Mouse (Mus musculus) limb, embryonic 11.5 days (tissue): ENCODE data around the gene Rtn3. TPM values are rescaled to one million over a fixed set of nuclear protein-coding genes. Genes with fewer than 3 reads are reported as not detected.
"Not testable (repeated sequence)": the region's sequence is repeated elsewhere in the genome, so short reads cannot be mapped to it uniquely, and the experiment has no call there.

Source experiments
- ATAC-seq: fragments of 200-750 bp; cut with Nextera tagmentation; 2 replicates; pipeline ENCODE4 v1.8.0; 2017; ENCODE audit warnings: low read depth; ENCODE audit not compliant: insufficient number of reproducible peaks, low FRiP score, low TSS enrichment
- DNase-seq: peaks from one replicate; pipeline ENCODE4 v3.0.0-alpha.2; 2015; ENCODE audit warnings: low spot score
- H3K27ac ChIP-seq: fragments of 300-500 bp; sonication (generic); replicated peaks from 2 replicates; pipeline ENCODE4 v1.5.1; 2014; ENCODE audit warnings: low read depth, mild to moderate bottlenecking, low read length
- H3K27me3 ChIP-seq: fragments of 300-500 bp; sonication (generic); 2 replicates; pipeline ENCODE4 v1.6.1; 2014; ENCODE audit warnings: mild to moderate bottlenecking, low read length, mixed read lengths; ENCODE audit not compliant: control insufficient read depth, insufficient read depth
- H3K36me3 ChIP-seq: fragments of 300-500 bp; sonication (generic); 2 replicates; pipeline ENCODE4 v1.6.1; 2014; ENCODE audit warnings: mild to moderate bottlenecking, low read length, moderate library complexity, mixed read lengths; ENCODE audit not compliant: control insufficient read depth, insufficient read depth
- H3K4me1 ChIP-seq: fragments of 300-500 bp; sonication (generic); 2 replicates; pipeline ENCODE4 v1.6.1; 2014; ENCODE audit warnings: low read length, mixed read lengths; ENCODE audit not compliant: control insufficient read depth, insufficient read depth
- H3K4me2 ChIP-seq: fragments of 300-500 bp; sonication (generic); 2 replicates; pipeline ENCODE4 v1.6.1; 2014; ENCODE audit warnings: low read depth, mild to moderate bottlenecking, moderate library complexity; ENCODE audit not compliant: severe bottlenecking
- H3K4me3 ChIP-seq: fragments of 300-500 bp; sonication (generic); 2 replicates; pipeline ENCODE4 v1.5.1; 2014; ENCODE audit warnings: low read depth, low read length
- H3K9ac ChIP-seq: fragments of 300-500 bp; sonication (generic); 2 replicates; pipeline ENCODE4 v1.6.1; 2014; ENCODE audit warnings: mild to moderate bottlenecking, low read length
- H3K9me3 ChIP-seq: fragments of 300-500 bp; sonication (generic); 2 replicates; pipeline ENCODE4 v1.6.1; 2016; ENCODE audit warnings: low read length; ENCODE audit not compliant: control insufficient read depth
- WGBS: fragments of 180-500 bp; shearing (Covaris S2); extraction: QIAGEN DNeasy Blood & Tissue Kit; methylation state at CpG from one replicate; pipeline ENCODE4 v1.1.7; 2014; 5-methylcytosine and 5-hydroxymethylcytosine counted together
- polyA plus RNA-seq: library from polyadenylated mRNA; unstranded; fragments of >200 nt; fragmentation: Nextera tagmentation; extraction: Ambion mirVana; gene quantifications from 2 replicates; pipeline ENCODE4 v1.2.1, GENCODE M21; 2014

Gene Rtn3
- polyA plus RNA-seq, 1 experiment from 2014 or later: 94.1 TPM

DNA sequence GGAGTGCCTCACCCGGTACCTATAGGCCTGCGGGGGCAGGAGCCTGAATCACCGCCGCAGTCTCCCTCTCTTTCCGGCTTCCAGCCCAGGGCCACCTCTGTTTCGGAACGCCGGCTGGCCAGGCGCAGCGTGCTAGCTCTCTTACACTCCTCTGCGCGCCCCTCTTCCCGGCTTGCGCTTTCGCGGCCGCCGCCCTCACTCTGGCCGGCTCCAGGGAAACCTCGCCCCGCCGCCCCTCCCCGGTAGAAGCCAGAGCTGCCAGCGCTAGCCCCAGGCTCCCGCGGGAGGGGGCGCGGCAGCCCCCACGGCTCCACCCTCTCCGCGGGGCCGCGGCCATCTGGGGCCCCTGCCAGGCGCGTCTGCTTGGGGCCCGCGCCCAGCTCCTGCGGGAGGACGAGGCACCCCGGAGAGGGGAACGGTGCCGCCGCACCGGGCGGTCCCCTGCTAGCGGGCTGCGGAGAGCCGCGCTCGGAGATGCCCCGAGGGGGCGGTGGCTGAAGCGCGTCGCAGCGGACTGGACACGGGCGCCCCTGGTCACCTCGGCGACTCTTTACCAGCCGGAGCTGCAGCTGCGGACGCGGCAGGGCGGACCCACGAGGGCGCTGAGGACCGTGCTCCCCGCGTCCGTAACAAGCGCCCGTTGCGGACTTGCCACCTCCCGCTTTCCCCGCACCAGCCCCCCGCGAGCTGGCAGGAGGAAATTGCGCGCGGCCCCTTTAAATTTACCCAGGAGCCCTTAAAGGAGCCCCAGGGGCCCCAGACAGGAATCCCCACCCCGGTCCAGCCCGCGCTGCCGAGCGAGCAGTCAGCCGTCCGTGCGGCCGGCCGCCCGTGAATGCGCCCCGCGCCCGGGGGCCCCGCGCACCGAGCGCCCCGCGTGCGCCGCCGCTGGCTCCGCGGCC is 66.0 kb downstream of the Rtn3 start, which contains the start of gene 2700081O15Rik:
TSS of gene 2700081O15Rik (plus strand) at position 792 of the 902 bp plus-strand sequence.
- no peaks in the 10 kb centered on the region for H3K27me3 ChIP-seq
- DNase-seq: peak; percentile 87
- no peaks in the 10 kb centered on the region for H3K9me3 ChIP-seq
- peak; percentile 65 for ATAC-seq
- H3K36me3 ChIP-seq: peaks cover 10% of the 10 kb centered on the region
- peak within 1 kb of the TSS; percentile 75 for H3K4me3 ChIP-seq
- H3K4me2 ChIP-seq: peak within 1 kb of the TSS; percentile 92
- peak within 1 kb of the TSS; percentile 94 for H3K27ac ChIP-seq
- peak within 1 kb of the TSS; percentile 100 for H3K9ac ChIP-seq
- H3K4me1 ChIP-seq: peaks cover 39% of the 10 kb centered on the region
- WGBS: under 1% methylated on average over 104 of the region's 107 CpGs

DNA sequence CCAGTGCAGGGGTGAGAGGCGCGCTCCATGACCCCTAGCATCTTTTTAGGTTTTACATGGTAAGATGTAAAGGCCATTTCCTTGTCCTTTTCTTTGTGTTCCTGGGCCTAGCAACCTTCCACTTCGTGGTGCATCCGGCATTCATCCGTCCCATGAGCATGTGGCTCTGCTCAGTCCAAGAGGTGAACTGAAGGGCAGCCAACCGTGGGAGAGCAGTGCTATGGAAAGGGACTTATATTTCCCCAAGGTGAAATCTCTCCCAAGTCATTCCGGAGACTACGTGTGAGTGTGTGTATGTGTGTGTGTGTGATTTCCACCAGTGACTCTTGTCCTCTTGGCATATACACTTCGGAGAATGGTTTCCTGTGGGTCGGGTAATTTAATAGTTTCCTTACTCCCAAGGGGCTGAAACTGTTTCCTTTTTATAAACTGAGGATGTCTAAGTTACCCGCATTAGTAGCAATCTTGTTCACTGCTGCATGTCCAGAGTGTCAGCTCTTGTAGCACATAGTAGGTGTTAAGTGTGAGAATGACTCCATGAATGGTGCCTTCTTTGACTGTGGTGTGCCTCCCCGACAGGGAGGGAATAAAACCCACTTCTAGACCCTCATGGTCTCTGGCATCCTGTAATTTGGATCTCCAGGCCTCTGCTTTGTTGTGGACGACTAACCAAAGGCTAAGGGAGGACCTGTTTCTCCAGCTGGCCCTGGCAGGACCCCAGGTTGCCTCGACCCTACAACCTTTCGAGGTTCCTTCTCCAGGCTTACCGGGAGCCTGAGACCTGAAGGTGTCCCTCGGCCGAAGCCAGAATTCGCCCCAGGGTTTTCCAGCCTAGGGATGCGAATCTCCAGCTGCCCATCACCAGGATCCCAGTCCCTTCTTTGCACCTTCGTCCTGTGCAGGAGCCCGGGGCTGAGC is 66.9 kb downstream of the Rtn3 start:
- peak overlapping the region; percentile 94 for H3K27ac ChIP-seq
- DNase-seq (no peak), ATAC-seq (no peak; the same call in 1 of the 2 replicates)
- peak overlapping the region; percentile 100 for H3K9ac ChIP-seq
- no peaks in the 10 kb centered on the region for H3K27me3 ChIP-seq
- peaks cover 7% of the 10 kb centered on the region for H3K36me3 ChIP-seq
- peak overlapping the region; percentile 92 for H3K4me2 ChIP-seq
- peaks cover 29% of the 10 kb centered on the region for H3K4me1 ChIP-seq
- no peaks in the 10 kb centered on the region for H3K9me3 ChIP-seq
- H3K4me3 ChIP-seq: peak overlapping the region; percentile 75
- 34% methylated on average over 22 of the region's 22 CpGs for WGBS

DNA sequence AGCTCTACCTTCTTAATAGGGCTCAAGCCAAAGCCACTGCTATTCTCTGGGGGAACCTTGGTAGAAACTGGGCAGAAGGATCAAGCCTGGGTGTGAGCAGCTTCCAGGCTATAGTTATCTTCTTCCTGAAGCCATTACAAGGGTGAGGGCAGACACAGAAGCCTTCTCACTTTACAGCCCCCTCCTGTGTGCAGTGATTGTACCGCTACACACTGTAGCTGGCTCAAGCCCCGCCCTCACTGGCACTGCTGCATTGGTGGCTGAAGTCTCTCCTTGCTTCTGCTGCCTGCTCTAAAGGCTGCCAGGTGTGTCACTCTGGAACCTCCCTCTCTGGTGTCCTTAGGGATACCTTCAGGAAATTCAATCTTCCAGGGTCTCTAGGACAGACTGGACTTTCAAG is 70.7 kb downstream of the Rtn3 start:
- H3K27ac ChIP-seq: no peak overlapping the region
- 56% methylated on average over 2 of the region's 2 CpGs for WGBS
- ATAC-seq: no peak

DNA sequence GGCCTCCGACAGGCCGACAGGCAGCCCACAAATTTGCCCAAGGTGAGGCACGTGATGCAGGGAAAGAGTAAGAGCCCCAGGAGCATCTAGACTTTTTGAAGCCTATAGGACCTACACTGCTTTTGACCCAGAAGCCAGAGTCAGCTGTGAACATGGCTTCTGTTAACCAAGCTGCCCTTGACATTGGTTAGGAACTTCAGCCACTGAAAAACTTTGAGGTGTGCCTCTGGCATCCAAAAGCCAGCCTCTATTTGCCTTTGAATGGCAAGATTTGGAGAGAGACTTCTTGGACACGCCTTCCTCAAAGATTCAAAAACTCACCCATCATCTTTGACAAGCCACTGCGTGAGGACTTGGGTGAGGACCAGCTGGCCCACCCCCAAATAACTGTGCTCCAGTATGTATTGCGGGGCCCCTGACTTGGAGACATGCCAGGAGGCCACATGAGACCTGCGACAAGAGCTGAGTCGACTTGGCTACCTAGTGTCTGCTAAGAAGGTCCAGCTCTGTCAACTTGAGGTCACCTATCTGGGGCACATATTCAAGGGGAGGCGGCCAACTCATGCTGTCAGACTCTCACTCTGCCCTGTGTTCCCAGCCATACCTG is 78.4 kb downstream of the Rtn3 start:
- Histone ChIP-seq H3K4me1 (no peaks in the 10 kb centered on the region), H3K4me2 (no peak overlapping the region), H3K9me3 (no peaks in the 10 kb centered on the region), H3K4me3 (no peak overlapping the region), H3K36me3 (no peaks in the 10 kb centered on the region), H3K27ac (no peak overlapping the region), H3K27me3 (no peaks in the 10 kb centered on the region), H3K9ac (no peak overlapping the region)
- ATAC-seq (no peak), DNase-seq (no peak)
- WGBS: 83% methylated on average over 9 of the region's 9 CpGs

More for the DNA sequence above, 70.7 kb downstream of the Rtn3 start:
- H3K36me3 ChIP-seq: no peaks in the 10 kb centered on the region
- H3K27me3 ChIP-seq: no peaks in the 10 kb centered on the region
- no peak overlapping the region for H3K9ac ChIP-seq
- H3K9me3 ChIP-seq: no peaks in the 10 kb centered on the region
- H3K4me3 ChIP-seq: no peak overlapping the region
- no peak for DNase-seq
- H3K4me2 ChIP-seq: no peak overlapping the region
- peaks cover 5% of the 10 kb centered on the region; the same call in 1 of the 2 replicates for H3K4me1 ChIP-seq

DNA sequence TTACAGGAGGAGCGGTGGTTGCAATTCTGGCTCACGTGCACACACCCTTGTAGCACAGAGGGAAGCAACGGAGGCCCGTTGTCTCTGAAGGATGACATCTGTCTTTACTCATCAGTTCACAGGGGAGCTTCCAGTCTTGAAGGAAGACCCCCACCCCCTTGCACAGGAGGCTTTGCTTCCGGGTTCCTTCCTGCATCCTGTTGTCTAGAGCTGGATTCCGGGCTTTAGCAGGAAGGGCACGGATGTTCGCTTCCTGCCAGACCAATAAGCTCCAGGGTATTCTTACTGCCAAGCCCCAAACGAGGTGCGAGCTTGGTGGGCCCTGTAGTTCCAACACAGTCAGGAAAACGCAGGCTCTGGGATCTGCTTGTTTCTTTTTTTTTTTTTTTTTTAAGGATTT is 82.4 kb downstream of the Rtn3 start:
- Histone ChIP-seq H3K9ac (no peak overlapping the region), H3K27ac (no peak overlapping the region), H3K36me3 (no peaks in the 10 kb centered on the region), H3K9me3 (no peaks in the 10 kb centered on the region), H3K4me1 (no peaks in the 10 kb centered on the region), H3K27me3 (0 out of 2 replicates have a peak, but pooled peaks cover 3% of the 10 kb centered on the region), H3K4me3 (no peak overlapping the region), H3K4me2 (no peak overlapping the region)
- WGBS: 77% methylated on average over 11 of the region's 11 CpGs
- peak; percentile 33 for DNase-seq
- no peak for ATAC-seq

DNA sequence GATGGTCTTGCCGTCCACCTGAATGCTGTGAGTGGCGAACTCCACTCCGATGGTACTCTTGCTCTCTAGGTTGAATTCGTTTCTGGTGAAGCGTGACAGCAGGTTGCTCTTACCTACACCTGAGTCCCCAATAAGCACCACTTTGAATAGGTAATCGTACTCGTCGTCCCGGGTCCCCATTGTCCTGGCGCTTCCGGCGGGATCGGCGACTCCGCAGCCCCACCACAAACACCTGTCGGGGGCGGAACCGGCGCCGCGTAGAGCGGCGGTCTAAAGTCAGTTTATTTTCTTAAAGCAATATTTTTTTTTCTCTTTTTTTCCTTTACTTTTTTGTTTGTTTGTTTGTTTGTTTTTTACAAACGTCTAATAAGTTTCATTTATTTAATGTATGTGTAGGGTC is 84.2 kb downstream of the Rtn3 start:
- DNase-seq, H3K9me3 ChIP-seq, H3K4me1 ChIP-seq, H3K27me3 ChIP-seq, H3K4me3 ChIP-seq, H3K9ac ChIP-seq, H3K27ac ChIP-seq, ATAC-seq, H3K36me3 ChIP-seq, H3K4me2 ChIP-seq: not testable (repeated sequence)
- WGBS: 33% methylated on average over 24 of the region's 24 CpGs

DNA sequence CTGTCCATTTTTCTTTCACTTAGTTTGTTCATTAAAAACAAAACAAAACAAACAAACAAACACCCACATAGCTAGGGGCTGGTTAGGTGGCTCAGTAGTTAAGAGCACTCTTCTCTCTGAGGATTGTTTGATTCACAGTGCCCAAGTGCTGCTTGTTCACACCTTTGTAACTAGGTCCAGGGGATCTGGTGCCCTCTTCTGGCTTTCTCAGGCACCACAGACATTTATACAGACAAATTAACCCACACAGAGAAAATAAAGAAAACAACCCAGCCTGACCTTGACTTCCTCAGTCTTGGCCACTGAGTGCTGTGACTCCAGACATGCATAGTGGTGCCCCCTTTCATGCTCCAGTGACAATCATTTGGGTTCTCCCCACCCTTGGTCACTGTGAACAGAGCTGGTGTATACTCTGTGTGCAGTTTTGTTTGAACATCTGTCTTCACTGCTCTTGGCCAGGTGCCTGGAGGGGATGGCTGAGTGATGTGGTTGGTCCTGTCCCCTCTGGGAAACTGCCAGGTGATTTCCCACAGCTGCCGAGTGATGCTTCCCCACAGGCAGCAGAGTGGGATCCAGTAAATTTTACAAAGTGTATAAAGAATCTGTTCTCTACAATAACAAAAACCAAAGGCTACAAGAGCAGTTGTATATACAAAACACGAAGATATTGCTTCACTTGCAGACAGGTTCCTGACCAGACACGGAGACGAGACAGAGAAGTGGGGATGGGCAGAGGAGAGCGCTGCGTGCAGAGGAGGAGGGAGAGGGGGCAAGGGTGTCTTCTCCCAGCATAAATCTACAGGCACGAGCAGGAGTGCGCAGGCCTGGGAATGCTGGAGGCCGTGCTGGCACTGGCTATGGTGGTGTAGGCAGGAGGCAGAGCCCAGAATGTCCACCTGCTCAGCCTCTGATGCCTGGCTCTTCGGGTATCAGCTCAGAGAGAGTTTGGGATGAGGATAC is 85.9 kb downstream of the Rtn3 start:
- H3K27me3 ChIP-seq, H3K9me3 ChIP-seq, H3K4me2 ChIP-seq, H3K9ac ChIP-seq, H3K4me1 ChIP-seq, H3K36me3 ChIP-seq, ATAC-seq, H3K27ac ChIP-seq, DNase-seq, H3K4me3 ChIP-seq: not testable (repeated sequence)
- WGBS: 83% methylated on average over 5 of the region's 10 CpGs
